Mouse (Mus musculus) bone marrow macrophage, adult 2 months (primary cell): Measurements from ENCODE around the gene Ankrd13d. TPM values are rescaled to one million over a fixed set of nuclear protein-coding genes. Genes with fewer than 3 reads are reported as not detected.

Experiments used
- H3K27ac ChIP-seq: 2 replicates; pipeline ENCODE4 v1.5.1; 2012; ENCODE audit warnings: low read depth, low read length; ENCODE audit not compliant: insufficient read depth
- H3K4me1 ChIP-seq: 2 replicates; pipeline ENCODE4 v1.6.1; 2012; ENCODE audit warnings: low read length; ENCODE audit not compliant: control insufficient read depth, insufficient read depth
- H3K4me3 ChIP-seq: 2 replicates; pipeline ENCODE4 v1.5.1; 2012; ENCODE audit warnings: mild to moderate bottlenecking, low read length, moderate library complexity; ENCODE audit not compliant: insufficient read depth
- CTCF ChIP-seq: IDR thresholded peaks from 2 replicates; pipeline ENCODE4 v1.5.1; 2012; ENCODE audit warnings: low read depth, mild to moderate bottlenecking, low read length, moderate library complexity
- POLR2A ChIP-seq: IDR thresholded peaks from 2 replicates; pipeline ENCODE4 v1.6.1; 2012; ENCODE audit warnings: mild to moderate bottlenecking, low read depth, low read length, borderline replicate concordance
- polyA plus RNA-seq: library from polyadenylated mRNA; stranded (reverse); fragments of >200 nt; gene quantifications from 2 replicates; pipeline ENCODE4 v1.2.4, GENCODE M21; 2012; ENCODE audit not compliant: missing spikeins, insufficient read depth, insufficient read length

Gene Ankrd13d
- 21.8 TPM in 2 replicates for polyA plus RNA-seq

- H3K4me3 ChIP-seq, result peak within 1 kb of the TSS; percentile 80
- peak within 1 kb of the TSS; percentile 97 for H3K27ac ChIP-seq
- TF ChIP-seq CTCF, result peak; percentile 44; the same call in 1 of the 2 replicates
- TF ChIP-seq POLR2A, result no peak
- peaks cover 28% of the 10 kb centered on the region for H3K4me1 ChIP-seq
Measured at GRCm38 (mm10) chr19:4282898-4283553, at the start of gene Ankrd13d. Ankrd13d (minus strand) TSS chr19:4283137.

- TF ChIP-seq CTCF (no peak), POLR2A (no peak)
- Histone ChIP-seq H3K4me1 (peaks cover 20% of the 10 kb centered on the region), H3K4me3 (peak overlapping the region; percentile 68), H3K27ac (peak overlapping the region; percentile 79)
Measured at GRCm38 (mm10) chr19:4332653-4333052, 49.7 kb upstream of the Ankrd13d start.

- no peak for TF ChIP-seq POLR2A
- no peak for TF ChIP-seq CTCF
- Histone ChIP-seq H3K4me3 (no peak overlapping the region; the same call in 1 of the 2 replicates), H3K4me1 (peaks cover 20% of the 10 kb centered on the region), H3K27ac (no peak overlapping the region)
Measured at GRCm38 (mm10) chr19:4331273-4331672, 48.3 kb upstream of the Ankrd13d start.

- Histone ChIP-seq H3K27ac (no peak overlapping the region), H3K4me3 (no peak overlapping the region)
- TF ChIP-seq POLR2A (no peak), CTCF (no peak)
Measured at GRCm38 (mm10) chr19:4330603-4331002, 47.7 kb upstream of the Ankrd13d start.

GRCm38 (mm10) chr19:4328737-4329304 is 45.9 kb upstream of the Ankrd13d start:
- H3K27ac ChIP-seq, result no peak overlapping the region
- H3K4me1 ChIP-seq, result peaks cover 12% of the 10 kb centered on the region
- TF ChIP-seq POLR2A (no peak), CTCF (no peak)
- no peak overlapping the region for H3K4me3 ChIP-seq

More at GRCm38 (mm10) chr19:4330603-4331002, 47.7 kb upstream of the Ankrd13d start:
- peaks cover 20% of the 10 kb centered on the region for H3K4me1 ChIP-seq

- no peak overlapping the region for H3K4me3 ChIP-seq
- H3K4me1 ChIP-seq, result peaks cover 13% of the 10 kb centered on the region
- TF ChIP-seq POLR2A (no peak), CTCF (no peak)
Measured at GRCm38 (mm10) chr19:4326881-4327280, 43.9 kb upstream of the Ankrd13d start.

GRCm38 (mm10) chr19:4326106-4326505 is 43.2 kb upstream of the Ankrd13d start:
- Histone ChIP-seq H3K4me1 (peaks cover 10% of the 10 kb centered on the region), H3K4me3 (no peak overlapping the region), H3K27ac (no peak overlapping the region)
- TF ChIP-seq CTCF (no peak), POLR2A (no peak)

More at GRCm38 (mm10) chr19:4326881-4327280, 43.9 kb upstream of the Ankrd13d start:
- no peak overlapping the region for H3K27ac ChIP-seq

- Histone ChIP-seq H3K4me1 (peaks cover 5% of the 10 kb centered on the region), H3K4me3 (no peak overlapping the region), H3K27ac (no peak overlapping the region)
- no peak for TF ChIP-seq CTCF
- no peak for TF ChIP-seq POLR2A
Measured at GRCm38 (mm10) chr19:4322134-4322533, 39.2 kb upstream of the Ankrd13d start.

GRCm38 (mm10) chr19:4321622-4322021 is 38.7 kb upstream of the Ankrd13d start:
- H3K27ac ChIP-seq, result no peak overlapping the region
- H3K4me3 ChIP-seq, result no peak overlapping the region
- H3K4me1 ChIP-seq, result peaks cover 5% of the 10 kb centered on the region
- no peak for TF ChIP-seq CTCF
- TF ChIP-seq POLR2A, result no peak

GRCm38 (mm10) chr19:4319272-4319671 is 36.3 kb upstream of the Ankrd13d start:
- no peak overlapping the region for H3K4me3 ChIP-seq

GRCm38 (mm10) chr19:4317181-4317580 is 34.2 kb upstream of the Ankrd13d start:
- peaks cover 10% of the 10 kb centered on the region for H3K4me1 ChIP-seq
- H3K27ac ChIP-seq, result no peak overlapping the region
- TF ChIP-seq CTCF, result no peak
- TF ChIP-seq POLR2A, result no peak
- no peak overlapping the region for H3K4me3 ChIP-seq

More at GRCm38 (mm10) chr19:4319272-4319671, 36.3 kb upstream of the Ankrd13d start:
- no peak for TF ChIP-seq CTCF
- no peak for TF ChIP-seq POLR2A
- Histone ChIP-seq H3K4me1 (peaks cover 10% of the 10 kb centered on the region), H3K27ac (no peak overlapping the region)
